In genomic region chr3:135825016-135825753, GRCm38 (mm10) we compare ENCODE assay signal across 8 mouse cellular contexts. TPM values are rescaled to one million over a fixed set of nuclear protein-coding genes. Genes with fewer than 3 reads are reported as not detected.
A peak's percentile ranks its signal among the peaks of the same experiment; 100 is the strongest.
DNase-seq lines count a peak whose midpoint lies in the region; ATAC-seq and TF ChIP-seq lines count a peak whose summit lies in the region.

Gene Slc39a8 (plus strand): TSS chr3:135825279.

- WGBS in hindbrain, embryonic 15.5 days: 7% methylated on average over 22 of the region's 22 CpGs

- H3K9me3 ChIP-seq in hindbrain, embryonic 15.5 days: no peaks in the 10 kb centered on the region

- peak within 1 kb of the TSS; percentile 37 for H3K4me3 ChIP-seq in cortical plate, adult 2 months (ENCODE audit: insufficient read depth, low read length)
- peak within 1 kb of the TSS; percentile 81 for H3K4me3 ChIP-seq in gastrocnemius, adult 2 months
- H3K4me3 ChIP-seq in hindbrain, embryonic 15.5 days: peak within 1 kb of the TSS; percentile 58

- peak within 1 kb of the TSS; percentile 54 for H3K9ac ChIP-seq in hindbrain, embryonic 15.5 days

- no peak for TF ChIP-seq CTCF in cortical plate, adult 2 months (IDR thresholded peaks at IDR 0.05; ENCODE audit: extremely low read depth, insufficient read depth, low read length)
- TF ChIP-seq CTCF in gastrocnemius, adult 2 months (IDR thresholded peaks at IDR 0.05): peak; percentile 49

- TF ChIP-seq POLR2A in cortical plate, adult 2 months (IDR thresholded peaks at IDR 0.05; ENCODE audit: extremely low read depth, insufficient read depth, low read length): no peak

- peaks cover 11% of the 10 kb centered on the region for H3K27me3 ChIP-seq in hindbrain, embryonic 15.5 days

- H3K36me3 ChIP-seq in hindbrain, embryonic 15.5 days: no peaks in the 10 kb centered on the region

- DNase-seq in adipocyte (ENCODE audit: low spot score): peak; percentile 28
- peak; percentile 79 for DNase-seq in gastrocnemius, adult 2 months
- DNase-seq in left cerebral cortex, adult 18-20 months (ENCODE audit: low spot score in 2 of 2): peak; percentile 55 to 58
- peak; percentile 87 to 89 for DNase-seq in lung, postnatal 4 days
- DNase-seq in retina, postnatal 1 day: peak; percentile 84
- peak; percentile 90 for DNase-seq in thymus, postnatal 4 days

- H3K4me2 ChIP-seq in hindbrain, embryonic 15.5 days: peak within 1 kb of the TSS; percentile 99

- H3K4me1 ChIP-seq in cortical plate, adult 2 months (ENCODE audit: control insufficient read depth, insufficient read depth, low read length): no peaks in the 10 kb centered on the region
- peaks cover 22% of the 10 kb centered on the region for H3K4me1 ChIP-seq in hindbrain, embryonic 15.5 days (replicated peaks)

- ATAC-seq in hindbrain, embryonic 15.5 days (ENCODE audit: low FRiP score, low read depth): peak; percentile 89

- H3K27ac ChIP-seq in cortical plate, adult 2 months (ENCODE audit: insufficient read depth, low read length): no peak within 1 kb of the TSS
- H3K27ac ChIP-seq in gastrocnemius, adult 2 months: peak within 1 kb of the TSS; percentile 66
- H3K27ac ChIP-seq in hindbrain, embryonic 15.5 days (replicated peaks): peak within 1 kb of the TSS; percentile 38

- intact Hi-C loops in gastrocnemius, adult 2 months (cut with DNase I): no loop called here

RNA-seq across cellular contexts. Expression of gene Slc39a8, which starts in this region (rescaled TPM):
- polyA plus RNA-seq in cortical plate, adult 2 months (2012; rRNA removed): 3.1 and 3.6 TPM in 2 replicates
- under 1 TPM; 0.56 to 0.81 TPM for total RNA-seq in gastrocnemius, adult 2 months (2021)
- polyA plus RNA-seq in hindbrain, embryonic 15.5 days (2015; fragmentation: Nextera tagmentation; extraction: Ambion mirVana): 12.7 and 13.1 TPM in 2 replicates
- total RNA-seq in left cerebral cortex, adult 18-20 months (2021): 1 to 10 TPM; 2.3 to 3.1 TPM

Comparison
In these comparisons a context has a peak if more than half of its experiments do, and no peak if none do; other contexts are left out.
1. Peak in DNase-seq, H3K4me3 ChIP-seq and H3K27ac ChIP-seq in gastrocnemius, adult 2 months; RNA of the gene not detected or under 1 TPM.
2. DNase-seq: peak in every context shown above with its lines; median percentile 90 in thymus, postnatal 4 days; 88 in lung, postnatal 4 days; 84 in retina, postnatal 1 day; 79 in gastrocnemius, adult 2 months; 56 in left cerebral cortex, adult 18-20 months; 28 in adipocyte.